Mouse (Mus musculus) limb, embryonic 10.5 days (tissue): ENCODE data around the gene Spag16. TPM values are rescaled to one million over a fixed set of nuclear protein-coding genes. Genes with fewer than 3 reads are reported as not detected.
"Not testable (repeated sequence)": the region's sequence is repeated elsewhere in the genome, so short reads cannot be mapped to it uniquely, and the experiment has no call there.

ENCODE experiments used
- DNase-seq: peaks from one replicate; pipeline ENCODE4 v3.0.0-alpha.2; 2017; ENCODE audit warnings: low spot score
- H3K27ac ChIP-seq: fragments of 300-500 bp; sonication (generic); 2 replicates; pipeline ENCODE4 v1.5.1; 2016; ENCODE audit warnings: mild to moderate bottlenecking
- H3K27me3 ChIP-seq: fragments of 300-500 bp; sonication (generic); 2 replicates; pipeline ENCODE4 v1.6.1; 2016; ENCODE audit warnings: low read depth, mild to moderate bottlenecking; ENCODE audit not compliant: poor library complexity, severe bottlenecking
- H3K36me3 ChIP-seq: fragments of 300-500 bp; sonication (generic); 2 replicates; pipeline ENCODE4 v1.6.1; 2016; ENCODE audit warnings: mild to moderate bottlenecking, moderate library complexity
- H3K4me1 ChIP-seq: fragments of 300-500 bp; sonication (generic); 2 replicates; pipeline ENCODE4 v1.6.1; 2016
- H3K4me3 ChIP-seq: fragments of 300-500 bp; sonication (generic); 2 replicates; pipeline ENCODE4 v1.5.1; 2016; ENCODE audit warnings: mild to moderate bottlenecking, moderate library complexity
- H3K9me3 ChIP-seq: fragments of 300-500 bp; sonication (generic); replicated peaks from 2 replicates; pipeline ENCODE4 v1.6.1; 2016; ENCODE audit warnings: mild to moderate bottlenecking
- WGBS: fragments of 180-500 bp; shearing (Covaris S2); methylation state at CpG from one replicate; pipeline ENCODE4 v1.1.7; 2016; 5-methylcytosine and 5-hydroxymethylcytosine counted together
- polyA plus RNA-seq: library from polyadenylated mRNA; unstranded; fragments of >200 nt; fragmentation: Nextera tagmentation; extraction: Ambion mirVana; gene quantifications from 2 replicates; pipeline ENCODE4 v1.2.1, GENCODE M21; 2016

The Spag16 gene
- 2.2 TPM in 2 replicates for polyA plus RNA-seq

- WGBS, result 10% methylated on average over 38 of the region's 38 CpGs
- Histone ChIP-seq H3K27ac (peak within 1 kb of the TSS; percentile 81), H3K4me3 (peak within 1 kb of the TSS; percentile 69), H3K27me3 (no peaks in the 10 kb centered on the region), H3K36me3 (no peaks in the 10 kb centered on the region), H3K9me3 (no peaks in the 10 kb centered on the region), H3K4me1 (peaks cover 14% of the 10 kb centered on the region)
- peak; percentile 87 for DNase-seq
Observed at GRCm38 (mm10) chr1:69826806-69827703, at the start of gene Spag16. Spag16 (plus strand) TSS chr1:69826970.

DNA sequence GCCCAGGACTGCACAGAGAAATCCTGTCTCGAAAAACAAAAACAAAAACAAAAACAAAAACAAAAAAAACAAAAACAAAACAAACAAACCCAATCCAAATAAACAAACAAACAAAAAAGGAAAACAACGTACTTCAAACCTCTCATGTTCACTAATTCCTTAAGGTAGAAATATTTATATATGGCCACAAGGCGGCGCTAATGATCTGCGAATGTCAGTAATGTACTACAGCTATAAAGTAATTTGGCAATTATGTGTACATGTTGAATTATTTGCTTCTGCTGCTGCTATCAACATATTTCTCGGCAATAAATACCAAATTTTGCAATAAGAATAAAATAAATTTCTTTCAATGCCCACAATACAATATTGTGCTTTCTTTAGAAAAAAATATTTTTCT is 41.6 kb upstream of the Spag16 start:
- H3K27me3 ChIP-seq, result no peaks in the 10 kb centered on the region
- no peak for DNase-seq
- no peak overlapping the region for H3K4me3 ChIP-seq
- H3K9me3 ChIP-seq, result no peaks in the 10 kb centered on the region
- 11% methylated on average over 6 of the region's 6 CpGs for WGBS
- no peaks in the 10 kb centered on the region for H3K36me3 ChIP-seq
- H3K4me1 ChIP-seq, result peaks cover 10% of the 10 kb centered on the region
- no peak overlapping the region for H3K27ac ChIP-seq

- no peaks in the 10 kb centered on the region for H3K27me3 ChIP-seq
- no peaks in the 10 kb centered on the region for H3K36me3 ChIP-seq
- no peak overlapping the region for H3K27ac ChIP-seq
- H3K4me3 ChIP-seq, result no peak overlapping the region
- no peaks in the 10 kb centered on the region for H3K9me3 ChIP-seq
- DNase-seq, result no peak
- peaks cover 10% of the 10 kb centered on the region for H3K4me1 ChIP-seq
- 74% methylated on average over 6 of the region's 6 CpGs for WGBS
Observed at GRCm38 (mm10) chr1:69786716-69787115, 40.1 kb upstream of the Spag16 start.

GRCm38 (mm10) chr1:69787379-69787778 is 39.4 kb upstream of the Spag16 start:
- WGBS, result 64% methylated on average over 12 of the region's 12 CpGs

DNA sequence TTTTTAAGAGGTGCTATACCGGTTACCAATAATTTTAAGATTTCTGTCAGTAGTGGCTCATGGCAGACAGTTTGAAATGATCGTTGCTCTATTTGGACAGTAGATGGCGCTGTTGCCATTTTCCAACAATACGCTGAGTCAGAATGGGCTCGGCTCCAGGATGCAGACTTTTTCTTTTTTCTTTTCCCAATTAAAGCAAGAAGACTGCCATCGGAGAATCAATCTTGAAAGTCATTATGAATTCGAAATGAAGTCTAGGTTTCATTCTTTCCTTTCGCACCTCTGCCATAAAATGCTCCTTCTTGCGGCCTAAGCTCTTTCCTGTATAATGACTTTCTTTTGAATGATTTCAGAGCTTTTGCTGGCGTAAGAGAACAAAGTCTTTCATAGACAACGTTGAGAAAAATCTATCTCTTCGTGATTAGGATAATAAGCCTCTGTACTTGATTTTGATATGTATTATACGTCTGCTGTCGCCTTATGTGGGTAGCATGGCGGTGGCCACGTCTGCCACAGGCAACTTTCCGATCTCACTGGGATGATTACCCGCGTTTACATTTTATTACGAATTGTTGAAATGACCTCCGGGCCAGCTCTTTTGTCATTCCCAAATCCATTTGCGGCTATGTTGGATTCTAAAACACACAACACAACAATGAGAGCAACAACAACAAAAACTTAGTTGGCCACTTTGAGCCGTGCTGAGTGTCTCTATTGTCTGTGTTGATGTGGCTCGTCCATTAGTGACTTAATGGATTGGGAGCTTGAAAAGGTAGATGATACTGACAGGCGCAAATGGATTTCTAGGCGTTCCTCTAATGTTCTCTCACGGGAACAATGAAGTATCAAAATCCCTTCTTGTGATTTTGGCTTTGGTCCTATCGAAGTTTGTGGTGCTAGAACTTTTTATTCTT is 36.2 kb upstream of the Spag16 start:
- Histone ChIP-seq H3K4me1 (peaks cover 10% of the 10 kb centered on the region), H3K27me3 (no peaks in the 10 kb centered on the region), H3K4me3 (no peak overlapping the region), H3K27ac (no peak overlapping the region; the same call in 1 of the 2 replicates), H3K36me3 (no peaks in the 10 kb centered on the region), H3K9me3 (no peaks in the 10 kb centered on the region)
- peak; percentile 58 for DNase-seq
- 53% methylated on average over 28 of the region's 28 CpGs for WGBS

More at GRCm38 (mm10) chr1:69787379-69787778, 39.4 kb upstream of the Spag16 start:
- H3K27ac ChIP-seq, result no peak overlapping the region
- H3K4me1 ChIP-seq, result peaks cover 10% of the 10 kb centered on the region
- H3K27me3 ChIP-seq, result no peaks in the 10 kb centered on the region
- no peak overlapping the region for H3K4me3 ChIP-seq
- no peaks in the 10 kb centered on the region for H3K9me3 ChIP-seq
- H3K36me3 ChIP-seq, result no peaks in the 10 kb centered on the region
- DNase-seq, result peak; percentile 30

DNA sequence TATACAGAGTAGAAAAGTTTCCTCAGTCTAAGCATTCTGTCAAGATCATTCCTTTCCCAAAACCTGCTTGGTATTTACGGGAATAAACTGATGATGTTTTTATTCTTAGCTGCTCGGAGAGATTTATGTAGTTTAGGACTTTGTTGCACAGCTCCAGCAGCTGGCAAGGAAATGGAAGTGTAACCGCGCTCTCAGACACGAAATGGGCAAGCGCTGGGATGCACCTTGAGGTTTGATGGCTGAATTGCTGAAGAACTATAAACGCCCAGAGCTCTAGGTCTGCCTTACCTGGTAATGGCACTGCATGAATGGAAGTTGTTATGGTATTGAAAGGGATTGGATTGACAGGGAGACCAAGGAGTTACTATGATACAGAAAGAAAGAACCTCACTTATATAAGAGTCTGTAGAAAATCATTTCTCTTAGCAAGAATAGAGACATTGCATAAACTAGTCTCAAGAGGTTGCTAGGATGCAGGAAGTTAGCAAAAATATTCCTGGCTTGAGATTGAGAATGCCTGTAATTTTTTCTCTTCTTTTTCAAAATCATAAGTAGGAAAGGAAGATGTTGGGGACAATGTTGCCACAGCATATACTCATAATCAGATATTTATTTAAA is 27.7 kb upstream of the Spag16 start:
- Histone ChIP-seq H3K27ac (no peak overlapping the region), H3K4me1 (no peaks in the 10 kb centered on the region), H3K4me3 (no peak overlapping the region), H3K27me3 (no peaks in the 10 kb centered on the region), H3K9me3 (no peaks in the 10 kb centered on the region), H3K36me3 (no peaks in the 10 kb centered on the region)
- 87% methylated on average over 7 of the region's 7 CpGs for WGBS
- DNase-seq, result no peak

- H3K27ac ChIP-seq, result no peak overlapping the region
- no peaks in the 10 kb centered on the region for H3K36me3 ChIP-seq
- 92% methylated on average over 2 of the region's 2 CpGs for WGBS
- no peaks in the 10 kb centered on the region for H3K9me3 ChIP-seq
- H3K27me3 ChIP-seq, result no peaks in the 10 kb centered on the region
- H3K4me3 ChIP-seq, result no peak overlapping the region
- H3K4me1 ChIP-seq, result no peaks in the 10 kb centered on the region
- no peak for DNase-seq
Observed at GRCm38 (mm10) chr1:69810161-69810560, 16.6 kb upstream of the Spag16 start.

GRCm38 (mm10) chr1:69825635-69826034 is 1.1 kb upstream of the Spag16 start:
- H3K4me3 ChIP-seq, H3K27ac ChIP-seq, H3K27me3 ChIP-seq, H3K36me3 ChIP-seq, H3K9me3 ChIP-seq, DNase-seq: not testable (repeated sequence)
- H3K4me1 ChIP-seq, result peaks cover 14% of the 10 kb centered on the region
- WGBS, result 77% methylated on average over 5 of the region's 5 CpGs

DNA sequence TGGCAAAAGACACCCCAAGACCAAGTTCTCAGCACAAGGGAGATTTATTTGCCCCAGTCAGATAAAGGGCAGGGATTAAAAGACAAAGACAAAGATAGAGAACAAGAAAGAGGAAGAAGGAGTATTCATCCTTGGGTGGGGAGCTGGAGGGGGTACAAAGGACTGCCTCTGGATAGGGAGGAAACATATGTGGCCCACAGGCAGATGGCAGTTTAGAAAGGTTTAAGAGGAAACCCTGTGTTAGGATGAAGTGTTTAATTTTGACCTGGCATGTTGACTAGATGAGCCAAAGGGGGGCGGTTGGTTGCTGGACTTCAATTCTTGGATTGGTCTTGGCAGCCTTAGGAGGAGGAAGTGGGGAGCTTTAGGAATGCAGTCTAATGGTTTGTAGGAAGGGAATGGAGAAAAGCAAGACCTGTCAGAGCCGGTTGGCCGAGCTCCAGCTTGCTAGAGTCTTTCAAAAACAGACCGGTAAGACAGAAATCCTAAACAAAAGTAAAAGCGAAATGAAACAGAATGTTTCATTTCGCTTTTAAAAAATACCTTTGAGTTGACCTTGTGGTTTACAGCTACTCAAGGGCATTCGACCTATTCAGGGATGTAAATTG is 2.2 kb downstream of the Spag16 start:
- no peaks in the 10 kb centered on the region for H3K27me3 ChIP-seq
- H3K9me3 ChIP-seq, result no peaks in the 10 kb centered on the region
- H3K36me3 ChIP-seq, result no peaks in the 10 kb centered on the region
- DNase-seq, result no peak
- WGBS, result 95% methylated on average over 7 of the region's 7 CpGs
- H3K4me3 ChIP-seq, result no peak overlapping the region
- peaks cover 14% of the 10 kb centered on the region for H3K4me1 ChIP-seq
- no peak overlapping the region for H3K27ac ChIP-seq

GRCm38 (mm10) chr1:69830586-69830985 is 3.8 kb downstream of the Spag16 start:
- Histone ChIP-seq H3K27me3 (no peaks in the 10 kb centered on the region), H3K27ac (no peak overlapping the region), H3K4me1 (peaks cover 14% of the 10 kb centered on the region), H3K9me3 (no peaks in the 10 kb centered on the region), H3K36me3 (no peaks in the 10 kb centered on the region), H3K4me3 (no peak overlapping the region)
- no peak for DNase-seq
- WGBS, result 81% methylated on average over 1 of the region's 1 CpGs

- Histone ChIP-seq H3K36me3 (no peaks in the 10 kb centered on the region), H3K9me3 (no peaks in the 10 kb centered on the region), H3K4me3 (no peak overlapping the region), H3K4me1 (peaks cover 13% of the 10 kb centered on the region), H3K27ac (no peak overlapping the region), H3K27me3 (no peaks in the 10 kb centered on the region)
- 91% methylated on average over 2 of the region's 2 CpGs for WGBS
- DNase-seq, result no peak
Observed at GRCm38 (mm10) chr1:69831002-69831401, 4.2 kb downstream of the Spag16 start.

DNA sequence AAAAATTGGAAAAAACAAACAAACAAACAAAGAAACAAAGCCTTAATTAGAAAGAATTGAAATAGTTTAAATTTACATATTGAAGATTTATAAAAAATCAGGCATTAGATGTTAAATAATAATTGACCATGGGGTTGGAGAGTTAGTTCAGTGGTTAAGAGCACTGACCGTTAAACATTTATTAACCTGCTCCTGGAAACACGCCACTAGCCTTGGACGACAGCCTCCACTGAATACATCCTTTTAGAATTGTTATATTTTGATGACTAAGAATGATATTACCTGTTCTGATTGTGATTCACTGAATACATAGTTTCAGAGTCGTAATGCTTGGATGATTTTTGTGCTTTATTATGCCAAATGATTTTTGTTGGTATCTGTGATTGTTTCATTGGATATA is 6.7 kb downstream of the Spag16 start:
- not testable (repeated sequence) for H3K9me3 ChIP-seq, H3K27ac ChIP-seq, H3K4me3 ChIP-seq, H3K36me3 ChIP-seq, H3K4me1 ChIP-seq, DNase-seq, H3K27me3 ChIP-seq
- WGBS, result 93% methylated on average over 4 of the region's 4 CpGs
